Mouse (Mus musculus) myocyte (in vitro differentiated cells): Measurements from ENCODE around the gene Olfr825.
"Not testable (repeated sequence)": the region's sequence is repeated elsewhere in the genome, so short reads cannot be mapped to it uniquely, and the experiment has no call there.

Experiments
- MYOD1 ChIP-seq, 3 experiments: IDR thresholded peaks; one replicate each; pipeline ENCODE4 v1.6.1; 2011; ENCODE audit warnings: control low read depth in 2 of 3, low read depth in 2 of 3, mild to moderate bottlenecking in 2 of 3, moderate library complexity in 1 of 3; ENCODE audit not compliant: insufficient read length in 2 of 3, control insufficient read depth in 1 of 3
- MYOG ChIP-seq, 3 experiments: IDR thresholded peaks; one replicate each; pipeline ENCODE4 v1.6.1; 2011; ENCODE audit warnings: control low read depth in 2 of 3, low read depth in 2 of 3, mild to moderate bottlenecking in 2 of 3; ENCODE audit not compliant: insufficient read length in 2 of 3, control insufficient read depth in 1 of 3, insufficient read depth in 1 of 3
- POLR2A ChIP-seq: IDR thresholded peaks from one replicate; pipeline ENCODE4 v1.6.1; 2011; ENCODE audit warnings: low read depth, mild to moderate bottlenecking, control low read depth, moderate library complexity; ENCODE audit not compliant: insufficient read length
- REST ChIP-seq: IDR thresholded peaks from one replicate; pipeline ENCODE4 v1.6.1; 2011; ENCODE audit warnings: mild to moderate bottlenecking, control low read depth, moderate library complexity; ENCODE audit not compliant: insufficient read depth, insufficient read length
- TCF12 ChIP-seq: IDR thresholded peaks from one replicate; pipeline ENCODE4 v1.6.1; 2011; ENCODE audit warnings: mild to moderate bottlenecking, control low read depth; ENCODE audit not compliant: poor library complexity, insufficient read depth, severe bottlenecking
- USF1 ChIP-seq: IDR thresholded peaks from one replicate; pipeline ENCODE4 v1.6.1; 2011; ENCODE audit warnings: low read depth, mild to moderate bottlenecking, control low read depth, moderate library complexity

GRCm38 (mm10) chr10:130142481-130142880, 24.1 kb downstream of the Olfr825 start:
- TF ChIP-seq POLR2A; MYOG (IDR thresholded peaks at IDR 0.05; ENCODE audit: control insufficient read depth in 1 of 3, insufficient read depth in 1 of 3, insufficient read length in 2 of 3, low read depth in 2 of 3); USF1; MYOD1 (IDR thresholded peaks at IDR 0.05; ENCODE audit: control insufficient read depth in 1 of 3, insufficient read length in 2 of 3, low read depth in 2 of 3); TCF12; REST: not testable (repeated sequence)
